Mouse (Mus musculus) urinary bladder, postnatal 36 days (tissue): ENCODE data around the gene Sept9.

Experiments
- DNase-seq, 2 experiments: peaks; one replicate each; pipeline ENCODE4 v3.0.0; 2022; ENCODE audit warnings: low spot score in 2 of 2, mixed read lengths in 1 of 2

The Sept9 gene

DNA sequence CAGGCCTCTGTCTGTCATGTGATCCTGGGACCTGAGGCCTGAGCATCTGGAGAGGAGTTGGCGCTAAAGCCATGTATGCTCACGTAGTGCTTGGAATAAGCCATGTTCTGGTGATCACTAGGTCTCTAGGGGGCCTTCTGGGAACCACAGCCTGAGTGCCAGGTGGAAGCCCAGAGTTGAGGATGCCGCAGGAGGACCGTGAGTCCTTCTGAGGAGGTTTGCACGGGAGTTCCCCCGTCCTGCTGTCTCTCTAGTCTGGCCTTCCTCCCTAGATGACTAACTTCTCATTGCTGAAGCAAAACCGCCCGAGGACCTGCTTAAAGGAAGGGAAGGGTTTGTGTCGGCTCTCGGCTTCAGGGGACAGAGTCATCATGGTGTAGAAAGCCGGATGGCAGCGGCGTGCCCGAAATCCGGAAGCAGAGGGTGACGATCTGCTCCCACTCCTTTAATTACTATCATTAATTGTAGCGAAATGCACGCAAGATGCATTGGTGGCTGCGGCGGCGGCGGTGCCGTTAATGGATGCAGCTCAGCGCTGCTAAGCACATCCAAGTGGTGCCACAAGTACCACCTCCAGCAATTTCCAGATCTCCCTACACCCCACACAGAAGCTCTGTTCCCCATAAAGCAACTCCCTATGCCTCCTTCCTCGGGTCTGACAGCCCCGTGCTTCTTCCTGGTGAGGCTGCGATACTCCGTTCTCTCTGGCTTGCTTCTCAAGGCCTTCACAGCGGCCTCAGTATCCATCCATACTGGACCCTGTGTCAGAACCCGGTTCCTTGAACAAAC lies 92.0 kb downstream of the Sept9 start:
- no peak for DNase-seq

DNA sequence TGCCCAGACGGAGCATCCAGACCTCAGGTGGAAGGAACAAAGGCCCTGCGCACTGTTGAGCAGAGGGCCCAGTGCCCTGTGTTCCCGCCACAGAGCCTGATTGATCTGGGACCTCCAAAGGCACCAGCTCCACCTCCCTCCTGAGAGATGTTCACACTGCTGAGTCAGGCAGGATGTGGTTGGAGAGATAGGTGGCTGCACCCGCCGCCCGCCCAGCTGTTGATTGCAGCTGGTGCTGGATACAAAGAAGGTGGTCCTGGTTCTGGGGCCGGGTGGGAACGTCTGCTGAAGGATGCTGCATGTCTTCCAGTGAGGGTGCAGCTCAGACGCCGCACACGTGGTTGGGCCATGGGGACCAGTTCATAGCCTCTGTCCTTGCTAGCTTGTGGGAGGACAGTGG lies 93.0 kb downstream of the Sept9 start:
- DNase-seq: no peak

DNA sequence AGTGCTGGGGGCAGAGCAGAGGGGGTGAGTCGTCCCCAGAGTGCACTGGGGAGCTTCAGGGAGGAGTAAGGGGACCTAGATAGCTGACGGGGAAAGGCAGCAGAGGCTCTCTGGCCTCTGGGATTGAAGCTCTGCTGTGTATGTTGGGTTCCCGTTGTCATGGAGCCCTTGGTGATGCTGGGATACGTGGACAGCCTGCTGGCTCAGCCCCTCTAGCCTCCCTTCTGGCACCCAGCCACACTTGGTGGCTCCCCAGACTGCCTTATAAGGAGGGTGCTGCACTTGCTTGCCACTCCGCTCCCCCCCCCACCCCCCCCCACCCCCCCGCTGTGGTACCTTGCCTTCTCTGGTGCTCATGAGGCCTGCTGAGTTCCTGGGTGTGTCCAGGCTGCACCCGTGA lies 95.8 kb downstream of the Sept9 start:
- no peak for DNase-seq

DNA sequence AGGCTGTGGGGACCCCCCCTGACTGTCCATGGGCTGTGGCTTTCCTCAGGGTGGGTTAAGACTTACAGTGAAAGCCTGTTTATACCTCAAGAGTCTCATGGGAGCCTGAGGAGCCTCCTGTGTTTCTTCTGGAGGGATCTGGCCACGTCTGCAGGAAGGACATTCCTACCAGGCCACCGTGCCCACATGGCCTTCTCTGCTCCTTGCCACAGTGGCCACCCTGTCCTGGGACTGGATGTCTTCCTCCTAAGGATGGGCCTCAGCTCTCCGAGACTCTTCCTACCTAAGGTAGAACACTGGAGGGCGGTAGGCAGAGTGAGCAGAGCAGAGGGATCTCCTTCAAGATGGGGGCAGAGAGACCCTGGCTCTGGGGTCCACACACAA lies 96.6 kb downstream of the Sept9 start:
- no peak for DNase-seq

DNA sequence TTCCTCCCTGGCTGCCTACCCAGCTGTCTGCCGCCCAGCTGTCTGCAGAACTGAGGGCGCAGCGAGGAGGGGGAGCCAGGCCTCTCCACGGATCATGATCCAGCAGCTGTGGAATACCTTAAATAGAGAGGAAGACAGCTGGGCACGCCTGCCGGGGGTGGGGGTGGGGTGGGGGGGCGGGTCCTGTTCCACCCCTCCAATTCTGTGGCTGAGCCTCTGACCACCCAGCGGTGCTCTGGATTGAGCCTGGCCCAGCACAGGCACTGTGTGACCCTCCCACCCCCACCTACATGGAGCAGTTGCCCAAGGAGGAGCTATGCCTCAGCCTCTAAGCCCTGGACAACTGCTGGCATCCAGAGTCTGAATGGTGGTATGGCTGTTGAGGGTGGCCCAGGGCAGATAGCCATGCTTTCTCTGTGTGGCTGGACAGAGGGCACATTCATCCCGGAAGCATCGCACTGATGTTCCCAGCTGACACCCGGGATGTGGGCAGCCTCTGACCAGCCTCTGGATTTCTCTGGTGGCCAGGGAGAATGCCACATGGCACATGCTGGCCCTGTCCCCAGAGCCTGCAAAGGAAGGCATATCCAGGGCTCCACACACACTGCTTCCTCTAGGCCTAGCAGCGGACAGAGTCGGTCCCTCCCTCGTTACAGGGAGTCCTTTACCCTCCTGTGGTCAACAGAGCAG lies 97.2 kb downstream of the Sept9 start:
- no peak for DNase-seq

DNA sequence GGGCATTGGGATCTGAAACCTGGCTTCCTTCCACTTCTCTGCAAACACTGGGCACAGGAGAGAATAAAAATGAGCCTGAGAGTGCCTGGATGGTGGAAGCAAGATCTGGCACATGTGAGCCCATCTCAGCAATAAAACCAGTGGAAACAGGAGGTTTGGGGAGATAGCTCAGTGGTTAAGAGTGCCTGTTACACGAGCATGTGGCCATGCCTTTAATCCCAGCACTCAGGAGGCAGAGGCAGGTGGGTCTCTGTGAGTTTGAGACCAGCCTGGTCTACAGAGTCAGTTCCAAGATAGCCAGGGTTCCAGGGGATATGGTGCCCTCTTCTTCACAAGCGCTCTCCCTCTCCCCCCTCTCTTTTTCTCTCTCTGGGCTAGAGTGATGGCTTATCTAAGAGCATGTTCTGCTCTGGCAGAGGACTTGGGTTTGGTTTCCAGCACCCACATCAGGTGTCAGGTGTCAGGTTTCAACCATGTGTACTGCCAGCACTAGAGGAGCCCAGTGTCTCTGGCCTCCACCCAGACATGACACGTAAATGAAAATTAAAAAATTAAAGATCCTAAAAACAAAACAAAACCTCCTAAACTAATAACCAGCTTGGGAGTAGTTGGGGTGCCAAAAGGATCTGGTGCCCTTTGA lies 97.8 kb downstream of the Sept9 start:
- no peak for DNase-seq

DNA sequence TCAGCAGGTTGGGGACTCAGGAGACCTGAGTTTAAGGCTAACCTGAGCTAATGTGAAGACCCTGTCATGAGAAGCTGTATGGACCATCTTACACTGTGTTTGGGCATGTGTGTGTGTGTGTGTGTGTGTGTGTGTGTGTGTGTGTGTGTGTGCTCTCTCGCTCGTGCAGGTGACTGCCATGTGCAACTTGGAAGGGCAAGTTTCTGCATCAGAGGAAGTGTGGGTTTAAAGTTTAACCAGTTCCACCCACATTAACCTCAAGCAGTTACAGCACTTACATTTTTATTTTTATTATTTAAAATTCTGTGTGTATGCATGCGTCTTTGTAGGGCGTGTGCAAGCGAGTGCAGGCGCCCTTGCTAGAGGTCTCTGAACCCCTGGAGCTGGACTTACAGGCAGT lies 100.3 kb downstream of the Sept9 start:
- DNase-seq: no peak

DNA sequence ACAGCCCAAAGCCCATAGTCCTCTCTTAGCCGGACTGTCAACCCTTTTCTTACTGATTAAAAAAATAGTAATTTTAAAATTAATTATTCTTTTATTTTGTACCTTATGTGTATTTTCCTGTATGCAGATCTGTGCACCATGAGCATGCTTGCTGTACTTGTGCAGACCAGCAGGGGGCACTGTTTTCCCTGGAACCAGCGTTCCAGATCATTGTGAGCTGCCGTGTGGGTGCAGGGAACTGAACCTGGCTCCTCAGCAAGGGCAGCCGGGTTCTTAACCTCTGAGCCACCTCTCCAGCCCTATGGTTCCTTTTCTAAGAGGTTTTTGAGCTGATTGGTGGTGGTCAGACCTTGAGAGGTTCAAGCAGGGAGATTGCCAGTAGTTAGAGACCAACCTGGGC lies 101.3 kb downstream of the Sept9 start:
- DNase-seq: no peak

DNA sequence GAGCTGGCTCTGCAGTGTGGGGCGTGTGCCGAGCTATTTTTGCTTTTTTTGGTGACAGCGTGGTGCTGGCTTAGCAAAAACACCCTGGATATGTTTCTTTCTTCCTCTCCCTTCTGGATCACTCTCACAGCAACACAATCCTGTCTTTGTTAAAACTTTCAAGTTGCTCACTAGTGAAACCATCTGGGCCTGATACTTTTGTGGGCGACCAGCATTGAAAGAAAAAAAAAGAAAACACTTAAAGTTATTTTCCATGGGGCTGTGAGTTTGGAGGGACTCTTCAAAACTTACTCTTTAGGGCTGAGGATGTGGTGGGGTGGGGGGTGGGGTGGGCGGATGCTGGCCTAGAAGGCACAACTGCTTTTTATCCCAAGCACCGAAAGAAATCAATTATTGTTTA lies 102.3 kb downstream of the Sept9 start:
- no peak for DNase-seq

DNA sequence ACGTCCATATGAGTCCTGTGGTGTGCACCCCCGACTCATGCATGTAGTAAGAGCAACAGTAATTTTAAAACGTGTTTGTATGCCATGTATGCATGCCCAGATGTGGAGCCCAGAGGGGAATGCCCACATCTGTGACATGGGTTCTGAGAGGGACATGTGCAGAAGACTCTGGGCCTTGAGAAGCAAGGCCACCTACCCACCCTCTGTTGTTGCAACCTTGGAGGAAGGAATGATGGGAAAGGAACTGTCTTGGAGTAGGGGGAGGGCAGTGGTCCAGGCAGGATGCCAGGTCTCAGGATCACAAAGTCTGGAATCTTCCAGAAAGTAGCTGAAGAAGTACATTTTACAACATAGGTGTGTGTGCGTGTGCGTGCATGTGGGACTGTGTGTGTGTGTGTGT lies 102.9 kb downstream of the Sept9 start:
- DNase-seq: no peak

DNA sequence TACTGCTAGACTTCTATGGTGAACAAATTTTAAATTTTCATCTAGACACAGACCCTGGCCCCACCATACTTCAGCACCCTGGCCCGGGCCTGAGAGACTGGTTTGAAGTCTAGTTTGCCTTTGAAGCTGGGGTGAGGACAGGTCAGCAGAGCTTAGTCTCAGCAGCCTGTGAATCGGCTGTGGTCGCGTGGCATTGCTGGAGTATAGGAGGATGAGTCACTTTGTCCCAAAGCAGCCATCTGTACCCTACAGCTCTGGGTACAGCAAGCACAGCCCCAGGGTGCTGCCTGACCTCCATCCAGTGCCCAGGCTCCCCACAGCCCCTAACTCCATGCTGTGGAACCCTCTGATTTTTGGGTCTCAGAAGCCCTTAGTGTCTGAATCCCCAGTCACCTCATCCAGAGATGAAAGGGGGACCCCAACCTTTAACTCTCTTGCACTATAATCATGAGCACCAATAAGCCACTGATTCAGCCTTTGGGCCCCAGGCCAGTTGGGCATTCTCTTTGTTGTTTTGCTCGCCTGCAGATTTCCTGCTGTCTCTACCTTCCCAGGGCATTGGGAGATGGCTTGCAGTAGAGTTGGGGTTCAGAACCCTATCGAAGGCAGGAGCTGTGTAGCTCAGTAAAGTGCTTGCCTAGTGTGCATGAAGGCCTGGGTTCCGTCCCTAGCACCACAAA lies 106.2 kb downstream of the Sept9 start:
- DNase-seq: no peak

DNA sequence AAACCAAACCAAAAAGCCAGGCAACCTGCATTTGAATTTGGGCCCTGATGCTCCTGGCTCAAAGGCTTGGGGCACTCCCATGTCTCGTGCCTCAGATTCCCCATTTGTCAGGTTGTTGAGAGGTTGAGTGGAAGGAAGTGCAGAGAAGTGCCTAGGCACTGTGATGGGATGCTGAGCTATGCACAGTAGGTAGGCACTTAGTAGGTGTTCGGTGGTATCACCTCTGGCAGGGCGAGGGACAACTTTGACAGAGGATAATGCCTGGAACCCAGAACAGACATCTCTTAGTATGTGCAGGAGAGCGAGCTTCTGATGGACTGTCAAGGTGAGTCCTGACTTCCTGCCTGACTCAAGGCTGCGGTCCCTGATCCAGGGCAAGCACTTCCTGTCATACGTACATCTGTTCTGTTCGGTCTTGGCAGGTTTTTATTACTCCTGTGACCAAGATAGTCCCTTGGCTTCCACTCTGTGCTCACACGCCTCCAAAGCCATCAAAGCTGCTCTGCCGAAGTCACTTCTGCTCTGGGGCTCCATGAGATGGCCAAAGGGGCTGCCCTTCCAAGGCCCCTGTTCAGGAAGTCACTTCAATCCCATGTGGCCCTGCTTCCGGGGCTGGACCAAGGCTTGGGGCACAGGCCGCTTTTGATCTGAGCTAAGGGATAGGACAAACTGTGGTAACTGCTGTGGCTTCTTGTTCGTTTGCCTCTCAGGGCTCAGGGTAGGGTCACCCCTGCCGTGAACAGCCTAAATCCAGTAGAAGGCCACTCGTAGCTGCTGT lies 107.0 kb downstream of the Sept9 start:
- DNase-seq: no peak

DNA sequence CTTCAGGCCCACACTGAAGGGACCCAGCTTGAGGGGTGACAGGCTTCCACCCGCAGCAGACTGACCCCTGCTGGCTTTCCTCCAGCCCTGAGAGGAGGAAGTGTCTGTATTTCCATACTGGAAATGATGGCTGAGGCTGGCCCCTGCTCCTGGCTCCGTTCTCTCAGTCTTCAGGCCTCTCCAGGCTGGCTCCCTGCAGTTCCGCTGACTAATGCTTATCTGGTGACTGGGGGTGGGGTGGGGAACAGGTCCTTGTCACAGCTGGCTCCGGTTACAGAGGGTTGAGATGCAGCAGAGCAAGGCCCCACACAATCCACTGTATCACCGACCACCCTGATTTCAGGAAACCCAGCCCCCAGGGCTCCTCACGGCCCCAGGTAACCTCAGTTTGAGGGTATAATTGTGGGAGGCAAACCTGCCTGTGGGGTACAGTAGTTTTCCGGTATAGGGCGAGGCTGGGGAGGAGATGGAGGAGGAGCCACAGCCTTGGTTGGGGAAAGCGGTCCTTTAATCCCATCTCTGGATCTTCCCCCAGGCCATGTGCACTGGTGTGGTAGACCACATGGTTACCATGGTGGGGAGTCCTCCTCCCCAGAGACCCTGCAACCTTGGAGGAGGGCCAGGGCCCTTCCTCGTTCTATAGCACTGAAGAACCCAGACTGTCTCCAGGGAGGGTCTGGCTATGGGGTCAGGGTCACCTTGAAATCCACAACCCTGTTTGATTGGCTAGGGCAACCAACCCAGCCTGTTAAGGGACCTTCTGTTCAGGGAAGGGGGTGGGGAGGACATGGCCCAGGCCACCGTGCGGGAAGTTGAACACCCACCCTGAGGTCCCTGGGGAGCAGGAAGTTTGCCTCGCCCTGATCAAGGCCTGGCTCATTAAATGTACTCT lies 108.7 kb downstream of the Sept9 start:
- peak; percentile 55 to 62 for DNase-seq

DNA sequence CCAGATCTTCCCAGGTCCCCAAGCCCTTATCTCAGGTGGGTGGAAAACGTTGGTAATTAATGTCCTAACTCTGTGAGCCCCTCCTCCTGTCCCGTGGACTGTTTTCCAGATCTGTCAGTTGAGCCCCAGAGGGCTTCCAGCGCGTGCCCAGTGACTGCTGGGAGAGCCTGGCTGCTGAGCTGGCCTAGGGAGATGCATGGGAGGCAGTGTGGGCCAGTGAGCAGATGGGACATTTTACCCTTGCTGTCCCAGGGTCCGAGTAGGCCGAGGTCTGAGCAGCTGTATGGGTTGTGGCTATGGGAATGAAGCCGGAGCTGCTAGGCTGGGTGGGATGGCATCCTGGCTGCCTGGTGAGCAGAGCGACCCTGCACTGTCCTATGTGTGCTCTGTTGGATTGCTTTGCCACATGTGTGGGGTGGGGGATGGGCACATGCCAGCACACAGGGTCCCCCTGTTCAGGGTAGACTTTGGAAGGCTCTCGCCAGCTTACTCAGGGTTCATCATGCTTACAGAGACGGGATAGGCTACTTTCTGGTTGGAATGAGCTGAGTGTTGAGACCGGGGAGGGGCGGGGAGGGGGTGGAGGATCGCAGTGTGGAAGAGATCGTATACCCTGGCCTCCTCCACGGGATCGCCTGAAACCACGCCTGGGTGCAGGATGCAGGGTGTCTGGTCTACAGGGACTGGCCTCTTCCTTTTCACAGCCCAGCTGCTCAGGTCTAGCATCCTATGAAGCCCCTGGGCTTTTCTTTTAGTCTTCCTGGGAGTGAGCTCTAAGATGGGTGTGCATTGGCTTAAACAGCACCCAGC lies 109.9 kb downstream of the Sept9 start:
- DNase-seq: no peak

DNA sequence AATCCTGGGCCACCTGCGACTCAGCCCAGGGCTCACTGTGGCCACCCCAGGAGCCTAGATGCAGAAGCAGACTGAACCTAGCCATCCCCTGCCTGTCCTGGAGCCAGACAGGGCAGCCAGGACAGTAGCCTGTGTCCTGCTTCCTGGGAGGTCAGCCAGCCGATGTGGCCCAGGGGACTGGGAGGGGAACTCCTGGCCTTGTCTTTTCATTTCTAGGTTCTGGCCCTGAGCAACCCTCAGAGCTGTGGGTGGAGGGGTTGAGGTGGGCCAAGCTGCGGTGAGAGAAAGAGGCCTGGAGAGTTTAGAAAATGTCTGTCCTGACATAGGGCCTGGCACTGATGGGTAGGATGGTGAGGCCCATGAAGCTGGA lies 110.4 kb downstream of the Sept9 start:
- no peak for DNase-seq

DNA sequence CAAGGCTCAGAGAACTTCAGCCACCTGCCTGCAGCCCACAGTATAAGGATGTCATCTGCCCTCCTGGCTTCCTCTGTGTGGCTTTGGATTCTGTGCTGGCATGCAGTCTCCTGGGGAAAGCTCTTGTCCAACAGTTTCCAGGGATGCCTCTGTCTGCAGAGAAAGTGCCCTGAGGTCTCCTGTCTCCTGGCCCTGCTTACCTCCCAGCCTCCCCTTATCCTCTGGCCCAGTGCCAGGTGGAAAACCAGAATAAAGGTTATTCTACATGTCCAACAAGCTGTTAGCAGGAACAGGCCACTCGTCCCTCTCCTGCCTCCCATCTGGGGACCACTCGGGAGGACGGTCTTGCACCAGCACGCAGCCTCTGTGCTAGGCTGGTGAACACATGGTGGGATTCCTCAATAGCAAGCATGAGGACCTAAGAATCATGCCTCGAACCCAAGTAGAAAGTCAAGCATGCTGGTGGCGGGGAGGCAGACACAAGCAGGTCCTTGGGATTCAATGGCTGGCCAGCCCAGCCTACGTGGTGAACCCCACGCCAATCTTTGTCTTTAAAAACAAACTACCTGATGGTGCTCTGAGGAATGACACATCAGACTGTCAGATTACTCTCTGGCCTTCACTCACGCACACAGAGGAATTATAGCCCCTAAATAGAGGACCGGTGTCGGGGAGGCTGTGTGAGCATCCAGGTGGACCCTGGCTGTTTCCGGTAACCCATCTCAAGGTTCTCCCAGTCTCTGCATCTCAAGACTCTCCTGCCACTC lies 111.1 kb downstream of the Sept9 start:
- DNase-seq: no peak

DNA sequence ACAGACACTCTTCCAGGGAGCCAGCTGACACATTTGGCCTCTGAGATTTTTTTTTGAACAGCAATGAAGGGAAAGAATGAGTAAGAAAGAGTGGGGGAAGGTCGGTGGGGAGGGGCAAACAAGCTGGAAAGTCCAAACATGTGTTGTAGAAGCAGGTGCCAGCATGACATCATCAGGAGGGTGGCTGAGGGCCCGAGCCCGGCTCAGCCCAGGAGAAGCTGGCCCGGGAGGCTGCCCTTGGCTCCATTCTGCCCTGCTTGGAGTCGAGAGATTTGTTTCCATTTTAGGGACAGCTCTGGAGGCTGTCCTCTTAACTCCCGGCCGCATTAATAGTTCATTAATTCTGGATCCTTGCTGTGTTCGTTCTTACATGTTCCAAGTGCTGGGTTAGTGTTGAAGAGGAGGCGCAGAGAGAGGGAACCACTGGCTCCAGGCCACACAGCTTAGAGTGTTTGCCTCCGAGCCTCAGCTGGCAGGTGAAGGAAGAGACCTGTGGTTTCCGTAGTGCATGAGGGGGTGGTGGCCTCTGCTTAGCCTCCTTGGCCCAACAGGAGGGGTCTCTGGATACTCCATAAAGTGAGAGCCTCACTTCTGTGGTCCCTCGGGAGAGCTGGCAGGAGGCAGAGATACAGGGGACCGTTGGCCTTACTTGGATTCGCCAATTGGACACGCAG lies 111.8 kb downstream of the Sept9 start:
- DNase-seq: peak; percentile 56 to 80
